Mouse (Mus musculus): ENCODE results near the gene 9530053A07Rik. TPM values are rescaled to one million over a fixed set of nuclear protein-coding genes. Genes with fewer than 3 reads are reported as not detected.
A peak's percentile ranks its signal among the peaks of the same experiment; 100 is the strongest.

The 9530053A07Rik gene
- polyA plus RNA-seq, 1 experiment from 2014 or later: not detected

DNA sequence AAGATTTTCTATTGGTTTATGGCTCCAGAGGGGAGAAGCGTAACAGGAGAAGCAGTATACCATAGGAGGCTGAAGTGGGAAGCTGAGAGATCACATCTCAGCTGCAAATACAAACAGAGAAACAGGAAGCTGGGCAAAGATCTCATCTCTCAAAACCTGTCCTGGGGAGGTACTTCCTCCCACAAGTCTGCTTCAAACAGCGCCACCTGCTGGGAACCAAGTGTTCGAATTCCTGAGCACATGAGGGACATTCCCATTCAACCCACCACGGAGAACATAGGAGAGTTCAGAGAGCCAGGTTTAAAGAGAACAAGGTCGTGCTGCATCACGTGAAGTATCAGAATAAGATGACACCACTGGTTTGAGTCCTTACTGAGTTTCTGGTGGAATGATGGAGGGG, 36.1 kb downstream of the 9530053A07Rik start:
- Histone ChIP-seq H3K4me1 (replicated peaks; ENCODE audit: control insufficient read depth, insufficient read depth, low read length) (peaks cover under 1% of the 10 kb centered on the region; the same call in 1 of the 2 replicates), H3K27ac (ENCODE audit: low read depth, low read length) (no peak overlapping the region), H3K4me3 (ENCODE audit: low read depth, low read length) (no peak overlapping the region), H3K9ac (ENCODE audit: low read depth, low read length) (no peak overlapping the region), H3K9me3 (ENCODE audit: control insufficient read depth, low read length) (peaks cover 3% of the 10 kb centered on the region), H3K4me2 (no peak overlapping the region), H3K27me3 (replicated peaks; ENCODE audit: control insufficient read depth, insufficient read depth, low read length) (no peaks in the 10 kb centered on the region), H3K36me3 (ENCODE audit: control insufficient read depth, insufficient read depth, low read length) (no peaks in the 10 kb centered on the region)
- DNase-seq (ENCODE audit: low spot score): no peak
- ATAC-seq (replicated peaks; ENCODE audit: low FRiP score): no peak
- 74% methylated on average over 6 of the region's 6 CpGs for WGBS

DNA sequence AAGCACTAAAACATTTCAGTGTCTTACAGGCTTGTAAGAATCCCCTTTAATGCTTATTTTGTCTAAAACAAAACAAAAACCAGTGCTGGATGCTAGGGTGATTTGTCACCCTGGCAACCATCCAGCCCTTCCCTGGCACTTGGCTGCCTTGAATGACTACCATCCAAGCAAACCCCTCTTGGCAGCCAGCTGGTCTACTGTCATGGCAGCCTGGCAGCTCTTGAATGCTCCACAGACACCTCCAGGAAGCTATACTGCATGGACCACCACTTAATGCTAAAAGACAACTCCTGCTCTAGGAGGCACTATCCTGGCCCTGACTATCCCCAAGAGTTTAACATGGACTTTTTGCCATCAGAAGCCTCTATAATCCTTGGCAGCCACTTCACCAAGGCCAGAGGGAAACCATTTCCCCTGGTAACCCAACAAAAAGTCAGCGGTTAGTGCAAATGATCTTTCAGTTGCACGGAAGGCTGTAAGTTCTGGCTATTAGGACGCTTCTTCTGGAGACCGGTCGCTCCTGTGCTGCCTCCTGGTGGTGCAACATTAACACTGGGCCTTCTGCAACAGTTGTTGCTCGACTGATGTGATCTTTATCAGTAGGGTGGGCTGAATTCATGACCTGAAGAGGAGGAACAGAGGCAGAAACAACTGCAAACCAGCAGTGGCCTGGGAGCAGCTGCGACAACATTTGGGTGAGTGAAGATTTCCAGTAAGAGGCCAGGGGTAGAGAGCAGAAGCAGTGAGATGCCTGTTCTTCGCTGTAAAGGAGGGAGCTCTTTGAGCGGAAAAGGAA, 39.3 kb downstream of the 9530053A07Rik start:
- H3K27ac ChIP-seq (ENCODE audit: low read depth, low read length): peak overlapping the region; percentile 67
- ATAC-seq (replicated peaks; ENCODE audit: low FRiP score): peak; percentile 62
- peaks cover 3% of the 10 kb centered on the region for H3K9me3 ChIP-seq (ENCODE audit: control insufficient read depth, low read length)
- peak overlapping the region; percentile 90 for H3K9ac ChIP-seq (ENCODE audit: low read depth, low read length)
- H3K27me3 ChIP-seq (replicated peaks; ENCODE audit: control insufficient read depth, insufficient read depth, low read length): no peaks in the 10 kb centered on the region
- DNase-seq (ENCODE audit: low spot score): peak; percentile 63
- H3K36me3 ChIP-seq (ENCODE audit: control insufficient read depth, insufficient read depth, low read length): no peaks in the 10 kb centered on the region
- H3K4me2 ChIP-seq: peak overlapping the region; percentile 99
- 5% methylated on average over 9 of the region's 9 CpGs for WGBS
- H3K4me1 ChIP-seq (replicated peaks; ENCODE audit: control insufficient read depth, insufficient read depth, low read length): peaks cover 17% of the 10 kb centered on the region
- peak overlapping the region; percentile 89 for H3K4me3 ChIP-seq (ENCODE audit: low read depth, low read length)

DNA sequence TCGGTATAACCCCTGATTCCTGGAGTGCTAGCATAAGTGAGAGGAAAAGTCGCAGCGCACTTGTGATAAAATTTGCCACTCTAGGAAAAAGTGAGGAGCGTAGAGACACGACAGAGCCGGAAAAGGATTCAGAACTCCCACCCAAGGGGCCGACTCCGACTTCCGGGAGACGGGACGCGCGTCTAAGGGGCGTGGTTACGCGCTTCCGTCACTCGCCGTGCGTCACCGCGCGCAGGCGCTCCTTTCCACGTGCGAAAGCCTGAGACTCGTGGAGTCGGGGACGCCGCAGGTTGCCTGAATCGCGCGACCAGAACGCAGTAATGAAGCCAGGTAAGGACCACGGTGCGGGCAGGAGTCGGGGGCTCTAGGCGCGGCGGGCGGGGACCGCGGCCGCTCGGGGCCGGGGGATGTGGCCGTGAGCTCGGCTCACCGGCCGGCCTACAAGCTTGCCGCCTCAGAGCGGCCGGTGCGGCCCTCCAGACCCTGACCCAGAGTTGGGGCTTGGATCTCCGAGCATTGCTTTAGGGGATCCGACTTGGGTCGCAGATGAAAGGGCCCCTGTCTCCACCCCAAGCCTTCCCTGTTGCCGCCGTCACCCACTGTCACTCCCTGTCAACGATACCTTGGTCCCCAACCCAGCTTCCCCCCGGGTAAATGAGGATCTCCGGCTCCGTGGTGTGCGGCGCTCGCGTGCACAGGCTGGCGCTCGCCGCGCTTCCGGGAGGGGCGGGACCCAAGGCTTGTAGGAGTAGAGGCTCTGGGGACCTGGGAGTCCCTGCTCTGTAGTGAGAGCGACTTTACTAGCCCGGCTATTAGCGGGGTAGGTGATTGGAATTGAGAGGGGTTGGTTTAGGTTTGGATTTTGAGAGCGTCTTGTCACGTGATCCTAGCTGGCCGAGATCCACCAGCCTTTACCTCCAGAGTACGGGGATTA, 40.5 kb downstream of the 9530053A07Rik start, which contains the start of gene Fbl:
Fbl (plus strand) TSS at position 222 of the 934 bp plus-strand sequence.
- under 1% methylated on average over 80 of the region's 80 CpGs for WGBS
- DNase-seq (ENCODE audit: low spot score) (peak; percentile 89), ATAC-seq (replicated peaks; ENCODE audit: low FRiP score) (peak; percentile 85)
- peaks cover under 1% of the 10 kb centered on the region; the same call in 1 of the 2 replicates for H3K36me3 ChIP-seq (ENCODE audit: control insufficient read depth, insufficient read depth, low read length)
- H3K9ac ChIP-seq (ENCODE audit: low read depth, low read length): peak within 1 kb of the TSS; percentile 90
- no peaks in the 10 kb centered on the region for H3K27me3 ChIP-seq (replicated peaks; ENCODE audit: control insufficient read depth, insufficient read depth, low read length)
- peak within 1 kb of the TSS; percentile 99 for H3K4me2 ChIP-seq
- H3K4me3 ChIP-seq (ENCODE audit: low read depth, low read length): peak within 1 kb of the TSS; percentile 89
- H3K9me3 ChIP-seq (ENCODE audit: control insufficient read depth, low read length): peaks cover 3% of the 10 kb centered on the region
- peak within 1 kb of the TSS; percentile 67 for H3K27ac ChIP-seq (ENCODE audit: low read depth, low read length)
- H3K4me1 ChIP-seq (replicated peaks; ENCODE audit: control insufficient read depth, insufficient read depth, low read length): peaks cover 17% of the 10 kb centered on the region

DNA sequence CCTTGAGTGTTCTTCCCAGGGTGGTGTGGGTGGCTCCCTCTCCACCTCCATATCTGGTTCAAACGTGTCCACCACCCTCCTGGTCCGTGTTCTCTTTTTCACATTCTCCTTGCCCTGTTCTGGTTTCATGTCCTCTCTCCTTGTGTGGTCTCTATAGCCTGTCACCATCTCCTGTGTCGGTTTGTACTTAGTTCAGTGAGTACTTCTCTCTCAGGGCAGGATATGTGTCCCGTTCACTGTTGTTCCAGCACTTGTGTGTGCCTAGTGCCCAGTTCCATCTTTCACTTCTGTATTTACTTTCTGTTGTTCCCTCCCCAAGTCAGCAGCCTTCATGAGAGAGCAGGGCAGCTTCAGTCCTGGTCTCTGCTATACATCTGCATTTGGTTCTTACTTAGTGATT, 46.1 kb downstream of the 9530053A07Rik start:
- Histone ChIP-seq H3K9ac (ENCODE audit: low read depth, low read length) (no peak overlapping the region), H3K4me3 (ENCODE audit: low read depth, low read length) (no peak overlapping the region), H3K9me3 (ENCODE audit: control insufficient read depth, low read length) (no peaks in the 10 kb centered on the region), H3K4me2 (no peak overlapping the region), H3K27me3 (replicated peaks; ENCODE audit: control insufficient read depth, insufficient read depth, low read length) (no peaks in the 10 kb centered on the region), H3K27ac (ENCODE audit: low read depth, low read length) (no peak overlapping the region), H3K36me3 (ENCODE audit: control insufficient read depth, insufficient read depth, low read length) (peaks cover 29% of the 10 kb centered on the region; the same call in 1 of the 2 replicates), H3K4me1 (replicated peaks; ENCODE audit: control insufficient read depth, insufficient read depth, low read length) (peaks cover 19% of the 10 kb centered on the region)
- 85% methylated on average over 4 of the region's 4 CpGs for WGBS
- DNase-seq (ENCODE audit: low spot score) (no peak), ATAC-seq (replicated peaks; ENCODE audit: low FRiP score) (no peak)

DNA sequence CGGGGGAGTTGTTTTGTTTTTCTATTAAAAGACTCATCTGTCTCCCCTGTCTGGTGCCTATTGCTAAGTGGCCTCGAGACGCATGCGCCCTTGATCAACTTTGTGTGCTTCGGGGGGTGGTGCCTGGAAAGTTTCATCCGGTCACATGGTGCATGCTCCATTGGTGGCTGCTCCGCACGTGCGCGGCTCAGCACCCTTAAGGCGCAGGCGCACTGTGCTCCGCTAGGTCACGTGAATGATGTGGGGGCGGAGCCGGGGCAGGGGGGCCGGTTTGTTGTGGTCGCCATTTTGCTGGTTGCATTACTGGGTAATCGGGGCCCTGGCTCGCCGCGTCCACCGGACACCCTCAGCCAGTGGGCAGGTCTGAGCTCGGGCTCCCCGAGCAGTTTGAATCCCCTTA, 50.0 kb downstream of the 9530053A07Rik start, which contains the start of gene Dyrk1b:
Dyrk1b (plus strand) TSS at position 242 of the 400 bp plus-strand sequence.
- DNase-seq (ENCODE audit: low spot score): peak; percentile 99
- H3K4me2 ChIP-seq: peak within 1 kb of the TSS; percentile 71
- H3K27me3 ChIP-seq (replicated peaks; ENCODE audit: control insufficient read depth, insufficient read depth, low read length): no peaks in the 10 kb centered on the region
- peaks cover 14% of the 10 kb centered on the region for H3K4me1 ChIP-seq (replicated peaks; ENCODE audit: control insufficient read depth, insufficient read depth, low read length)
- H3K9me3 ChIP-seq (ENCODE audit: control insufficient read depth, low read length): no peaks in the 10 kb centered on the region
- peak within 1 kb of the TSS; percentile 77 for H3K27ac ChIP-seq (ENCODE audit: low read depth, low read length)
- ATAC-seq (replicated peaks; ENCODE audit: low FRiP score): peak; percentile 86
- H3K36me3 ChIP-seq (ENCODE audit: control insufficient read depth, insufficient read depth, low read length): peaks cover 54% of the 10 kb centered on the region
- H3K4me3 ChIP-seq (ENCODE audit: low read depth, low read length): peak within 1 kb of the TSS; percentile 91
- WGBS: under 1% methylated on average over 25 of the region's 25 CpGs
- H3K9ac ChIP-seq (ENCODE audit: low read depth, low read length): peak within 1 kb of the TSS; percentile 74

DNA sequence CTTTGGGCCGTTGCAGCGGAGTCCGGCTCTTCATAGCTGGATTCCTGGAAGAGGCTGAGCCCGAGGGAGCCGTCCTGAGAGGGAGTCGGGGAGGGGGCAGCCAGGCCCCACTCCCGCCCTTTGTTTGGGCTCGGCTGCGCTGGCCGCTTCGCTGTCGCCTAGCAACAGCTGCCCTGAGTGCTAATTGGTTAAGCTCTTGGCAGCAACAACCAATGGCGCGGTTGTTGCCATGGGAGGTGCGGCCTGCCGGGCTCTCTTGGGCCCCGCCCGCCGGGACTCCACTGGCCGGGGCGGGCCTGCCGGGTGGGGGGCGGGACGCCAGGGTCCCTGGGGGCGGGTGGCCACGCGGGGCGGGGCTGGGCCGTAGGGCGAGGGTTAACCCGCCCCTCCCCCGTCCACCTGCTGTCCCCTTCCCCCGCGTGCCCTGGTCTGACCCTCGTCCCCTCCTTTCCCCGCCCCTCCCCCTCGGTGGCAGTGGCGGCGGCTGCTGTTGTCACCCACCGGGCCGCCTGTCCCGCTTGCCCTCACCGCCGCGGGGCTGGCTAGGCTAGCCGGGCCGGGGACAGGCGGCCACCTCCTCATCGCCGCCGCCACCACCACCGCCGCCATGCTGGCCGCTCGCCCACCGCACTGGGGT, 50.6 kb downstream of the 9530053A07Rik start:
- no peaks in the 10 kb centered on the region for H3K9me3 ChIP-seq (ENCODE audit: control insufficient read depth, low read length)
- peak overlapping the region; percentile 77 for H3K27ac ChIP-seq (ENCODE audit: low read depth, low read length)
- peaks cover 59% of the 10 kb centered on the region for H3K36me3 ChIP-seq (ENCODE audit: control insufficient read depth, insufficient read depth, low read length)
- peak overlapping the region; percentile 74 for H3K9ac ChIP-seq (ENCODE audit: low read depth, low read length)
- ATAC-seq (replicated peaks; ENCODE audit: low FRiP score) (peak; percentile 93), DNase-seq (ENCODE audit: low spot score) (peak; percentile 86)
- 5% methylated on average over 31 of the region's 56 CpGs for WGBS
- H3K4me3 ChIP-seq (ENCODE audit: low read depth, low read length): peak overlapping the region; percentile 91
- H3K27me3 ChIP-seq (replicated peaks; ENCODE audit: control insufficient read depth, insufficient read depth, low read length): no peaks in the 10 kb centered on the region
- peaks cover 14% of the 10 kb centered on the region for H3K4me1 ChIP-seq (replicated peaks; ENCODE audit: control insufficient read depth, insufficient read depth, low read length)
- peak overlapping the region; percentile 71 for H3K4me2 ChIP-seq

DNA sequence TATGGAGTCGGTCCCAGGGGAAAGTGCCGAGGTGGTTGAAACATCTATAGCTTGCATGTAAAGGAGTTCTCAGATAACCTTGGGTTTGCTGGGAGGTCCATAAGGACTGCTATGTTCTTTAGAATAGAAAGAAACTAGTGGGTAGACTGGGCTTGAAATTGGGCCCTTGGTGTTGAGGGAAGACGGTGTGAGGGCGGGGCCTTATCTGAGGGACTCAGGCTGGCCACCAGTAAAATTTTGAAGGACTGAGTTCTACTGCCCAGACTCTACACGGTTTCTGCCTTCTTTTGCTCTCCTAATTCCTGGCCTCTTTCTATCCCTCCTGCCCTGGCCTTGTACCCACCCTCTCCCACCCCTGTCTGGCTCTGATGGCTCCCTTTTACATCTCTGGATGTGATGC, 51.6 kb downstream of the 9530053A07Rik start:
- H3K27ac ChIP-seq (ENCODE audit: low read depth, low read length): peak overlapping the region; percentile 54
- H3K4me2 ChIP-seq: peak overlapping the region; percentile 71
- peak overlapping the region; percentile 91 for H3K4me3 ChIP-seq (ENCODE audit: low read depth, low read length)
- H3K4me1 ChIP-seq (replicated peaks; ENCODE audit: control insufficient read depth, insufficient read depth, low read length): peaks cover 14% of the 10 kb centered on the region
- WGBS: 60% methylated on average over 5 of the region's 5 CpGs
- H3K27me3 ChIP-seq (replicated peaks; ENCODE audit: control insufficient read depth, insufficient read depth, low read length): no peaks in the 10 kb centered on the region
- no peaks in the 10 kb centered on the region for H3K9me3 ChIP-seq (ENCODE audit: control insufficient read depth, low read length)
- ATAC-seq (replicated peaks; ENCODE audit: low FRiP score) (no peak), DNase-seq (ENCODE audit: low spot score) (no peak)
- peak overlapping the region; percentile 67 for H3K9ac ChIP-seq (ENCODE audit: low read depth, low read length)
- H3K36me3 ChIP-seq (ENCODE audit: control insufficient read depth, insufficient read depth, low read length): peaks cover 59% of the 10 kb centered on the region

DNA sequence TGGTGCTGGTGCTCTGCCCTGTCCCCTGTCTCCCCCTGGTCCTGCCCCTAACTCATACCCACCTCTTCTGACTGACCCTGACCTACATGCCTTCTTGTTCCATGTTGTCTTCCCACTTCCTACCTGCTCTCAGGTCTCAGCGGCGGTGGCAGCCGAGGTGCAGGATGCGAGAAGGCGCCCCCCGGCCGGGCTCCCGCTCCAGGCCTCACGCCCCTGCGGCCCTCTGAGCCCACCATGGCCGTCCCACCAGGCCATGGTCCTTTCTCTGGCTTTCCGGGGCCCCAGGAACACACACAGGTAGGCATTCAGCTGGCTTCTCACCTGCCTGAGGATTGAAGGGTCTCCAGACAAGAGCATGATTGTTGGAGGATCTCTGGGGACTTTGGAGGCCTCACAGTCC, 52.1 kb downstream of the 9530053A07Rik start:
- peaks cover 59% of the 10 kb centered on the region for H3K36me3 ChIP-seq (ENCODE audit: control insufficient read depth, insufficient read depth, low read length)
- no peak overlapping the region for H3K4me3 ChIP-seq (ENCODE audit: low read depth, low read length)
- peak overlapping the region; percentile 71 for H3K4me2 ChIP-seq
- DNase-seq (ENCODE audit: low spot score) (no peak), ATAC-seq (replicated peaks; ENCODE audit: low FRiP score) (no peak)
- H3K4me1 ChIP-seq (replicated peaks; ENCODE audit: control insufficient read depth, insufficient read depth, low read length): peaks cover 14% of the 10 kb centered on the region
- peak overlapping the region; percentile 54; the same call in 1 of the 2 replicates for H3K27ac ChIP-seq (ENCODE audit: low read depth, low read length)
- WGBS: 95% methylated on average over 12 of the region's 12 CpGs
- H3K27me3 ChIP-seq (replicated peaks; ENCODE audit: control insufficient read depth, insufficient read depth, low read length): no peaks in the 10 kb centered on the region
- 0 out of 2 replicates have a peak overlapping the region, but pooled peaks have one; percentile 26 for H3K9ac ChIP-seq (ENCODE audit: low read depth, low read length)
- H3K9me3 ChIP-seq (ENCODE audit: control insufficient read depth, low read length): no peaks in the 10 kb centered on the region
